Mouse (Mus musculus): ENCODE measurements around the gene Arhgap4.

GRCm38 (mm10) chrX:73918631-73919030 is 3.0 kb downstream of the Arhgap4 start:
- TF ChIP-seq POLR2AphosphoS5 (IDR thresholded peaks at IDR 0.05; ENCODE audit: insufficient replicate concordance, low read depth, low read length), result no peak
- no peak for TF ChIP-seq CTCF (IDR thresholded peaks at IDR 0.05; ENCODE audit: low read depth, low read length)
- TF ChIP-seq GATA1 (IDR thresholded peaks at IDR 0.05; ENCODE audit: borderline replicate concordance, low read length), result no peak
- TF ChIP-seq TAL1 (conservative IDR thresholded peaks at IDR 0.05; ENCODE audit: low read depth, low read length), result no peak
